Comparison of ENCODE assay signal across 9 mouse cellular contexts in the genomic region with DNA sequence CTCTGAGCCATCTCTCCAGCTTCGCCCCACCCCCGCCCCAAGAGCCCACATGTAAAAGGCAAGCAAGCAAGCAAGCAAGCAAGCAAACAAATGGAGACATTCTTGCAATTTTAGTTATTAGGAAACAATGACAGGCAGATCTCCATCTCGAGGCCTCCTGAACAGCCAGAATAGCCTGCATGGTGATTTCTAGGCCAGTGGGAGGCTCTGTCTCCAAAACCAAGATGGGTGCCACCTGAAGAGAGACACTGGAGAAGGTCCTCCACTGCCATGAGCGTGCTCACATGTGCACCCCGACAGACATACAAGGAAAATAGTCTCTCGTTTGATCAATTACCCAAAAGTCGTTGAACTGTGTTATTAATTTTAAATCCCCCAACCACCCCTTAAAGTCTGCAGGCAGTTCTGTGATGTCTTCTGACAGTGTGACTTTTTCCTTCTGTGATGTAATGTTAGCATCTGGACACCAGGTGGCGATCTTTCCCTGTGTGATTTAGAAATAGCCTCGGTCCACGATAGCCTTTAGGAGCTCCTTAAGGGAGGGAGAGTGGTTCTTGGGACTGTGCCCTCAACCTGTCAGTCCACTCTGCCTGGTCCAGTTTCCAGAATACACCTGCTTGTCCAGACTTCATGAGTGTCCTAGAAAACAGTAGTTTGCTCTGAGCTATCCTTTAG. TPM values are rescaled to one million over a fixed set of nuclear protein-coding genes. Genes with fewer than 3 reads are reported as not detected.
DNase-seq lines count a peak whose midpoint lies in the region; ATAC-seq and TF ChIP-seq lines count a peak whose summit lies in the region.
"Had no signal": no experiment of that assay in that cellular context is flagged by ENCODE, and none has a peak within 500 bp of the region (broad histone marks: within the 10 kb centered on the region; RNA-seq: fewer than 3 reads in every experiment).

No protein-coding gene starts in this region.

- H3K4me2 ChIP-seq in liver, embryonic 13.5 days, result no peak overlapping the region
- H3K4me2 ChIP-seq in neural tube, embryonic 13.5 days, result no peak overlapping the region
- H3K4me2 ChIP-seq: heart, embryonic 13.5 days had no signal

- no peaks in the 10 kb centered on the region for H3K4me1 ChIP-seq in kidney, adult 2 months (ENCODE audit: control insufficient read depth, insufficient read depth, low read length)
- peaks cover 3% of the 10 kb centered on the region for H3K4me1 ChIP-seq in liver, embryonic 13.5 days (replicated peaks)
- H3K4me1 ChIP-seq in neural tube, embryonic 13.5 days (replicated peaks), result peaks cover 1% of the 10 kb centered on the region; the same call in 1 of the 2 replicates

- 20% methylated on average over 10 of the region's 10 CpGs for WGBS in kidney, adult 2 months
- 18% methylated on average over 10 of the region's 10 CpGs for WGBS in liver, embryonic 13.5 days (ENCODE audit: insufficient replicate concordance)
- WGBS in neural tube, embryonic 13.5 days, result 21% methylated on average over 10 of the region's 10 CpGs

- ATAC-seq in liver, embryonic 13.5 days (ENCODE audit: low read depth), result no peak
- peak; percentile 48 for ATAC-seq in neural tube, embryonic 13.5 days (ENCODE audit: low read depth)

- DNase-seq in 3T3-L1 (ENCODE audit: low read depth, low spot score) (peak; percentile 87), ES-CJ7 (ENCODE audit: low read depth, low spot score) (peak; percentile 72)
- DNase-seq in cerebellum, adult 8-10 months, result peak; percentile 60
- DNase-seq in forelimb bud, embryonic 11.5 days (ENCODE audit: low read depth, low spot score), result peak; percentile 75
- DNase-seq in kidney, adult 2 months, result peak; percentile 66
- peak; percentile 22 for DNase-seq in liver, embryonic 13.5 days
- peak; percentile 23 to 38 for DNase-seq in thymus, postnatal 36 days

- no peak overlapping the region for H3K27ac ChIP-seq in kidney, adult 2 months (ENCODE audit: insufficient read depth, low read depth, low read length)
- no peak overlapping the region for H3K27ac ChIP-seq in liver, embryonic 13.5 days
- no peak overlapping the region for H3K27ac ChIP-seq in neural tube, embryonic 13.5 days (replicated peaks)
- H3K27ac ChIP-seq: heart, embryonic 13.5 days had no signal

- no peak overlapping the region for H3K4me3 ChIP-seq in kidney, adult 2 months (ENCODE audit: insufficient read depth, low read depth, low read length)
- no peak overlapping the region for H3K4me3 ChIP-seq in liver, embryonic 13.5 days (replicated peaks)
- H3K4me3 ChIP-seq in neural tube, embryonic 13.5 days, result no peak overlapping the region
- H3K4me3 ChIP-seq: heart, embryonic 13.5 days had no signal

- no peaks in the 10 kb centered on the region for H3K27me3 ChIP-seq in kidney, adult 2 months (replicated peaks; ENCODE audit: control insufficient read depth, insufficient read depth, low read length)
- no peaks in the 10 kb centered on the region for H3K27me3 ChIP-seq in liver, embryonic 13.5 days
- no peaks in the 10 kb centered on the region for H3K27me3 ChIP-seq in neural tube, embryonic 13.5 days

- TF ChIP-seq CTCF in kidney, adult 2 months (conservative IDR thresholded peaks at IDR 0.05; ENCODE audit: insufficient read depth, insufficient read length, low read depth, low read length), result peak; percentile 70

- H3K36me3 ChIP-seq in kidney, adult 2 months (ENCODE audit: control insufficient read depth, insufficient read depth, low read length), result no peaks in the 10 kb centered on the region
- H3K36me3 ChIP-seq in liver, embryonic 13.5 days, result no peaks in the 10 kb centered on the region
- no peaks in the 10 kb centered on the region for H3K36me3 ChIP-seq in neural tube, embryonic 13.5 days
- H3K36me3 ChIP-seq: heart, embryonic 13.5 days had no signal

- no peak overlapping the region for H3K9ac ChIP-seq in liver, embryonic 13.5 days
- H3K9ac ChIP-seq in neural tube, embryonic 13.5 days, result no peak overlapping the region
- H3K9ac ChIP-seq: heart, embryonic 13.5 days had no signal

- no peaks in the 10 kb centered on the region for H3K9me3 ChIP-seq in liver, embryonic 13.5 days (replicated peaks)
- no peaks in the 10 kb centered on the region for H3K9me3 ChIP-seq in neural tube, embryonic 13.5 days
- H3K9me3 ChIP-seq: heart, embryonic 13.5 days had no signal

- no peak for TF ChIP-seq POLR2A in kidney, adult 2 months (IDR thresholded peaks at IDR 0.05; ENCODE audit: low read depth, low read length)

RNA-seq across cellular contexts. Expression of a gene that starts 6.1 kb away (rescaled TPM):
- 15.4 and 17.1 TPM in 2 replicates for polyA plus RNA-seq in kidney, adult 2 months (2012; rRNA removed)
- polyA plus RNA-seq in liver, embryonic 13.5 days (2015; fragmentation: Nextera tagmentation; extraction: Ambion mirVana), result 4.9 and 5.4 TPM in 2 replicates
- 24.5 and 24.9 TPM in 2 replicates for polyA plus RNA-seq in neural tube, embryonic 13.5 days (2015; fragmentation: Nextera tagmentation; extraction: Ambion mirVana)

Comparison
In these comparisons a context has a peak if more than half of its experiments do, and no peak if none do; other contexts are left out.
1. DNase-seq: peak in every context shown above with its lines; median percentile 87 in 3T3-L1; 75 in forelimb bud, embryonic 11.5 days; 72 in ES-CJ7; 66 in kidney, adult 2 months; 60 in cerebellum, adult 8-10 months; 30 in thymus, postnatal 36 days; 22 in liver, embryonic 13.5 days.